Mouse (Mus musculus) liver, adult 2 months (tissue): ENCODE results near the gene Gdpd2. TPM values are rescaled to one million over a fixed set of nuclear protein-coding genes. Genes with fewer than 3 reads are reported as not detected.

Experiments used
- DNase-seq: peaks from one replicate; pipeline ENCODE4 v3.0.0-alpha.2; 2011; ENCODE audit warnings: low read depth, low spot score; ENCODE audit errors: extremely low read depth
- H3K27ac ChIP-seq: fragments of 200-500 bp; replicated peaks from 2 replicates; pipeline ENCODE4 v1.5.1; 2012; ENCODE audit warnings: low read depth, mild to moderate bottlenecking, control low read depth, inconsistent platforms, low read length; ENCODE audit not compliant: insufficient read depth
- H3K27me3 ChIP-seq: fragments of 200-500 bp; 2 replicates; pipeline ENCODE4 v1.6.1; 2012; ENCODE audit warnings: mild to moderate bottlenecking, moderate library complexity, low read length, inconsistent platforms; ENCODE audit not compliant: control insufficient read depth, insufficient read depth
- H3K36me3 ChIP-seq: fragments of 200-500 bp; 2 replicates; pipeline ENCODE4 v1.6.1; 2012; ENCODE audit warnings: low read length, inconsistent platforms; ENCODE audit not compliant: control insufficient read depth, insufficient read depth
- H3K4me1 ChIP-seq: fragments of 200-500 bp; 2 replicates; pipeline ENCODE4 v1.6.1; 2011; ENCODE audit warnings: low read length; ENCODE audit not compliant: control insufficient read depth, insufficient read depth
- H3K4me3 ChIP-seq: fragments of 200-500 bp; 2 replicates; pipeline ENCODE4 v1.5.1; 2011; ENCODE audit warnings: low read depth, mild to moderate bottlenecking, control low read depth, low read length, moderate library complexity; ENCODE audit not compliant: insufficient read depth
- H3K79me2 ChIP-seq: fragments of 200-500 bp; 2 replicates; pipeline ENCODE4 v1.6.1; 2012; ENCODE audit warnings: inconsistent platforms, mild to moderate bottlenecking, low read length, moderate library complexity; ENCODE audit not compliant: control insufficient read depth, insufficient read depth
- H3K9ac ChIP-seq: fragments of 200-500 bp; 2 replicates; pipeline ENCODE4 v1.6.1; 2012; ENCODE audit warnings: low read depth, mild to moderate bottlenecking, control low read depth, inconsistent platforms, low read length
- CTCF ChIP-seq: fragments of 200-500 bp; IDR thresholded peaks from 2 replicates; pipeline ENCODE4 v1.5.1; 2011; ENCODE audit warnings: low read depth, low read length, control low read depth
- POLR2A ChIP-seq: fragments of 200-500 bp; IDR thresholded peaks from 2 replicates; pipeline ENCODE4 v1.6.1; 2011; ENCODE audit warnings: low read length, control low read depth; ENCODE audit not compliant: insufficient read depth; ENCODE audit errors: extremely low read depth
- WGBS: fragments of 180-500 bp; shearing (Covaris S2); methylation state at CpG from one replicate; pipeline ENCODE4 v1.1.7; 2018; 5-methylcytosine and 5-hydroxymethylcytosine counted together
- polyA plus RNA-seq: library from polyadenylated mRNA; depleted of rRNA; stranded (reverse); fragments of >200 nt; gene quantifications from 2 replicates; pipeline ENCODE4 v1.2.3, GENCODE M21; 2012; rRNA removed
- total RNA-seq: library from RNA; depleted of rRNA; stranded (reverse); fragments of >200 nt; gene quantifications from 2 replicates; pipeline ENCODE4 v1.2.3, GENCODE M21; 2014; rRNA removed

Gdpd2 gene
- total and polyA plus RNA-seq, 2 experiments: not detected

DNA sequence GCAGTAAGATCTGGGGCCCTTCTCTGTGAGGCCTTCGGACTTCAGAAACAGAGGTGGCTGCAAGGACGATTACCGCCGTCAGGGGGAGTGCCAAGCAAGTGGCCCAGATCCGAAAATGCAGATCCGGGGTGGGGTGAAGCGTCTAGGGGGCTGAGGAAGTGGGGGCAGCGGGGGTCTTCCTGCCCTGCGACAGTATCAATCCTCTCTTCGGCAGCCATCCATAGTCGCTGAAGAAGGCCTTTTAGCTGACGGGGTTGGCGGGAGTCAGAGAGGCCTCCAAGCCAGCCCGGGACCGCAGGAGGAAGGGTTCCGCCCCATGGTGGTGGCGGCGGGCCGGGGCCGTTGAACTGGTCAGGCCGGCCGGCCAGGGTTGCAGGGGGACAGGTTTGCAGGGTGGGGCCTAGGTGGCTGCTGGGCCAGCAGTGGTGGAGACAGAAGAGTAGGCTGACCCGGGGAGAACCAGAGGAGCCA, 44.7 kb downstream of the Gdpd2 start:
- Histone ChIP-seq H3K4me1 (peaks cover 4% of the 10 kb centered on the region), H3K27me3 (no peaks in the 10 kb centered on the region), H3K79me2 (peaks cover 3% of the 10 kb centered on the region; the same call in 1 of the 2 replicates), H3K9ac (peak overlapping the region; percentile 72), H3K4me3 (peak overlapping the region; percentile 77), H3K36me3 (no peaks in the 10 kb centered on the region), H3K27ac (no peak overlapping the region)
- TF ChIP-seq CTCF (peak; percentile 79), POLR2A (no peak)
- WGBS: under 1% methylated on average over 23 of the region's 23 CpGs
- peak; percentile 39 for DNase-seq

DNA sequence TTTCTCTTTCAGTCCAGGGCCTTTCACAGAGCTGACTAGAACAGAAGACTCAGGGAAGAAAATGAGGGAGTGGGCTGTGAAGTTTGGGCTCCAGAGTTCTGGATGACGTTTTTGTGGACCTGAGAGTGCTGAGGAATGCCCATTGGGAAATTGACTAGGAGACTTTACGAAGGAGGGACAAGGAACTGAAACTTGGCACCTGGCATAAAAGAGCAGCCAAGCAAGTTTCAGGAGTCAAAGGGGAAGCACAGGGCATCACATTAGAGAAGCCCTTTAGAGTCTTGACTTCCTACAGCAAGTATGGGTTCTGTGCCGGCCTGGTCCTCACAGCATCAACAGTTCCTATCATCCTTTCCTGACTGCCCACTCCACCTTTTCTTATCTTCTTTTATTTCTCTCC, 45.7 kb downstream of the Gdpd2 start:
- Histone ChIP-seq H3K4me1 (peaks cover 4% of the 10 kb centered on the region), H3K36me3 (no peaks in the 10 kb centered on the region), H3K4me3 (no peak overlapping the region), H3K27ac (no peak overlapping the region), H3K9ac (no peak overlapping the region), H3K79me2 (peaks cover 3% of the 10 kb centered on the region; the same call in 1 of the 2 replicates), H3K27me3 (no peaks in the 10 kb centered on the region)
- DNase-seq: no peak
- TF ChIP-seq CTCF: no peak
- no peak for TF ChIP-seq POLR2A
- WGBS: 81% methylated on average over 3 of the region's 3 CpGs

GRCm38 (mm10) chrX:100776494-100776893, 46.8 kb downstream of the Gdpd2 start:
- H3K27ac ChIP-seq: peak overlapping the region; percentile 52
- TF ChIP-seq POLR2A (no peak), CTCF (peak; percentile 57; the same call in 1 of the 2 replicates)
- peaks cover 4% of the 10 kb centered on the region for H3K4me1 ChIP-seq
- peak overlapping the region; percentile 97; the same call in 1 of the 2 replicates for H3K4me3 ChIP-seq
- 9% methylated on average over 9 of the region's 9 CpGs for WGBS
- H3K27me3 ChIP-seq: no peaks in the 10 kb centered on the region
- peaks cover 10% of the 10 kb centered on the region; the same call in 1 of the 2 replicates for H3K79me2 ChIP-seq
- DNase-seq: no peak
- H3K36me3 ChIP-seq: no peaks in the 10 kb centered on the region
- H3K9ac ChIP-seq: no peak overlapping the region

GRCm38 (mm10) chrX:100776985-100777654, 47.4 kb downstream of the Gdpd2 start:
- no peaks in the 10 kb centered on the region for H3K36me3 ChIP-seq
- H3K9ac ChIP-seq: peak overlapping the region; percentile 90
- peak; percentile 81 for DNase-seq
- WGBS: 2% methylated on average over 19 of the region's 49 CpGs
- peak overlapping the region; percentile 96 for H3K27ac ChIP-seq
- peaks cover 4% of the 10 kb centered on the region for H3K4me1 ChIP-seq
- peak overlapping the region; percentile 97 for H3K4me3 ChIP-seq
- TF ChIP-seq POLR2A (0 out of 2 replicates have a peak, but pooled peaks have one; percentile 25), CTCF (no peak)
- H3K27me3 ChIP-seq: no peaks in the 10 kb centered on the region
- peaks cover 10% of the 10 kb centered on the region; the same call in 1 of the 2 replicates for H3K79me2 ChIP-seq

GRCm38 (mm10) chrX:100777655-100778234, 48.1 kb downstream of the Gdpd2 start:
- Histone ChIP-seq H3K4me1 (peaks cover 7% of the 10 kb centered on the region), H3K4me3 (peak overlapping the region; percentile 97), H3K9ac (peak overlapping the region; percentile 90), H3K79me2 (peaks cover 10% of the 10 kb centered on the region; the same call in 1 of the 2 replicates), H3K27ac (peak overlapping the region; percentile 96), H3K27me3 (no peaks in the 10 kb centered on the region), H3K36me3 (no peaks in the 10 kb centered on the region)
- no peak for TF ChIP-seq POLR2A
- no peak for TF ChIP-seq CTCF
- WGBS: 15% methylated on average over 10 of the region's 10 CpGs
- peak; percentile 34 for DNase-seq

DNA sequence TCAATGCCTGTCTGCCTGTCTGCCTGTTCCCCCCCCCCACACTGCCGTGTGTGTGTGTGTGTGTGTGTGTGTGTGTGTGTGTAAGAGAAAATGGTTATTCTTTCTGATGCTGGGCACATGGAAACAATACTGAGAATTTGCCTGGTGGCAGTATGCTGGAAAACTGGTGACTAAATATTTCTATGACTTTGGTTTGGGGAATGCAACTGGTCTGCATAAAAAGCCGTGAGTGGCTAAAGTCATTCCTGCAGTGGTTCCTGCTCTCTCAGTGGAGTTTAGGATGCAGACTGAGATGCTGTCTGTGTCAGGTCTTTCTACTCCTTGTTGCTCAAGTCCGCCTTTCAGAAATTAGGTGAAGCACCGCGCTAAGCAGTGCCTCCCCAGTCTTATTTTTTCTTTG, 48.7 kb downstream of the Gdpd2 start:
- no peak for DNase-seq
- Histone ChIP-seq H3K9ac (no peak overlapping the region), H3K79me2 (peaks cover 10% of the 10 kb centered on the region; the same call in 1 of the 2 replicates), H3K36me3 (no peaks in the 10 kb centered on the region), H3K27ac (no peak overlapping the region), H3K4me3 (no peak overlapping the region), H3K4me1 (peaks cover 7% of the 10 kb centered on the region), H3K27me3 (no peaks in the 10 kb centered on the region)
- TF ChIP-seq POLR2A (no peak), CTCF (no peak)
- 46% methylated on average over 5 of the region's 5 CpGs for WGBS

Other genes starting within 250 kb of the Gdpd2 start
- 52.2 and 63.2 TPM in 2 replicates for gene Igbp1, start 235.6 kb upstream of the Gdpd2 start, total RNA-seq
- gene Igbp1, start 235.6 kb upstream of the Gdpd2 start, polyA plus RNA-seq: 18.5 and 20.4 TPM in 2 replicates
- not detected in 2 replicates for gene Dgat2l6, start 205.0 kb upstream of the Gdpd2 start, total RNA-seq
- not detected in 2 replicates for gene Dgat2l6, start 205.0 kb upstream of the Gdpd2 start, polyA plus RNA-seq
- not detected in 2 replicates for gene Awat1, start 157.6 kb upstream of the Gdpd2 start, total RNA-seq
- not detected in 2 replicates for gene Awat1, start 157.6 kb upstream of the Gdpd2 start, polyA plus RNA-seq
- gene P2ry4, start 135.0 kb upstream of the Gdpd2 start, total RNA-seq: 12.2 and 15.9 TPM in 2 replicates
- gene P2ry4, start 135.0 kb upstream of the Gdpd2 start, polyA plus RNA-seq: 14.7 and 20.4 TPM in 2 replicates
- gene Arr3, start 124.4 kb upstream of the Gdpd2 start, total RNA-seq: not detected in 2 replicates
- not detected in 2 replicates for gene Arr3, start 124.4 kb upstream of the Gdpd2 start, polyA plus RNA-seq
- gene Kif4, start 104.1 kb upstream of the Gdpd2 start, total RNA-seq: 0.37 and 0.54 TPM in 2 replicates
- 0.02 TPM in 2 replicates for gene Kif4, start 104.1 kb upstream of the Gdpd2 start, polyA plus RNA-seq
- 18.3 and 20.0 TPM in 2 replicates for gene Pdzd11, start 103.3 kb upstream of the Gdpd2 start, total RNA-seq
- gene Pdzd11, start 103.3 kb upstream of the Gdpd2 start, polyA plus RNA-seq: 10.2 and 13.3 TPM in 2 replicates
- gene Dlg3, start 37.8 kb downstream of the Gdpd2 start, total RNA-seq: 15.0 and 18.7 TPM in 2 replicates
- gene Dlg3, start 37.8 kb downstream of the Gdpd2 start, polyA plus RNA-seq: 5.0 and 6.2 TPM in 2 replicates